Mouse (Mus musculus) megakaryocyte, adult 5-6 weeks (primary cell): ENCODE measurements around the gene Gm10577. TPM values are rescaled to one million over a fixed set of nuclear protein-coding genes. Genes with fewer than 3 reads are reported as not detected.

Experiments used
- ATAC-seq: 2 replicates; pipeline ENCODE4 v1.8.0; 2016; ENCODE audit warnings: mild to moderate bottlenecking, inconsistent platforms; ENCODE audit not compliant: poor library complexity, severe bottlenecking
- total RNA-seq, 2 experiments: library from RNA; stranded (forward) in 1 of 2; stranded (reverse) in 1 of 2; fragments of 153-499, 151-499 nt in 1 of 2; fragments of 221-1000, 200-1000 nt in 1 of 2; gene quantifications; 2 replicates each; pipeline versions ENCODE4 v1.2.3 to v1.2.4; 2015 to 2017

Gene Gm10577
- total RNA-seq, 2 experiments from 2014 or later = not detected

GRCm38 (mm10) chr4:100996060-100996651 is 24.3 kb downstream of the Gm10577 start:
- no peak for ATAC-seq

GRCm38 (mm10) chr4:100995617-100996016 is 24.9 kb downstream of the Gm10577 start:
- ATAC-seq = no peak

GRCm38 (mm10) chr4:100994442-100995255 is 25.8 kb downstream of the Gm10577 start:
- no peak for ATAC-seq

GRCm38 (mm10) chr4:100992086-100992485 is 28.4 kb downstream of the Gm10577 start:
- no peak for ATAC-seq

- no peak for ATAC-seq
Observed at GRCm38 (mm10) chr4:100990996-100991395, 29.5 kb downstream of the Gm10577 start.

- ATAC-seq = peak; percentile 45; the same call in 1 of the 2 replicates
Observed at GRCm38 (mm10) chr4:100988231-100988799, 32.2 kb downstream of the Gm10577 start.

- ATAC-seq = no peak
Observed at GRCm38 (mm10) chr4:100987187-100987586, 33.3 kb downstream of the Gm10577 start.

GRCm38 (mm10) chr4:100977522-100977921 is 43.0 kb downstream of the Gm10577 start:
- ATAC-seq = no peak

- ATAC-seq = no peak
Observed at GRCm38 (mm10) chr4:100974455-100975035, 46.0 kb downstream of the Gm10577 start.

- no peak for ATAC-seq
Observed at GRCm38 (mm10) chr4:100973641-100974454, 46.6 kb downstream of the Gm10577 start.

Other genes starting within 250 kb of the Gm10577 start
- gene Cachd1, start 244.0 kb downstream of the Gm10577 start, total RNA-seq (2015) = 0.34 TPM in 1 of 2 replicates, not detected in the other
- 0.18 and 7.0 TPM in 2 replicates for gene Cachd1, start 244.0 kb downstream of the Gm10577 start, total RNA-seq (2017)
- 0.32 TPM in 1 of 2 replicates, not detected in the other for gene Raver2, start 48.3 kb upstream of the Gm10577 start, total RNA-seq (2015)
- gene Raver2, start 48.3 kb upstream of the Gm10577 start, total RNA-seq (2017) = 0.18 and 0.28 TPM in 2 replicates
- gene Jak1, start 244.6 kb upstream of the Gm10577 start, total RNA-seq (2015) = 105 and 111 TPM in 2 replicates
- gene Jak1, start 244.6 kb upstream of the Gm10577 start, total RNA-seq (2017) = 92.7 and 98.5 TPM in 2 replicates